8 mouse cellular contexts compared by ENCODE assay signal in the genomic region with DNA sequence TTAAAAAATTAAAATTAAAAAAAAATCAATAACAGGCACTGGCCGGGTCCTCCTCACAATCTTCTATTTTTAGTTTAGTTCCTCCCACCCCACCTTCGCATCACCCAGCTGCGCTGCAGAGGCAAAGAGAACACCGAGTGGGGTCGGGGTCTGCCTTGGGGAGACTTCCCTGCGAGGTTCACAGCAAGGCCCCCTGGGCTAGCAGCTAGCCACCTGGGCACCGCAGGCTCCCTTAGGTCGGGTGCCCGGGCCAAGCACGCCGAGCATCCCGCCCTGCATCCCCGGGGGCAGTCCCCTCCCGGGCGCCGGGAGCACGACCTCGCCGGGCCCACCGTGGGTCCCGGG. TPM values are rescaled to one million over a fixed set of nuclear protein-coding genes. Genes with fewer than 3 reads are reported as not detected.
A peak's percentile ranks its signal among the peaks of the same experiment; 100 is the strongest.
DNase-seq lines count a peak whose midpoint lies in the region; ATAC-seq and TF ChIP-seq lines count a peak whose summit lies in the region.

No protein-coding gene starts in this region.

- peak; percentile 18; the same call in 1 of the 2 replicates for ATAC-seq in kidney, embryonic 16.5 days (ENCODE audit: low FRiP score, low TSS enrichment)
- peak; percentile 44 for ATAC-seq in embryonic facial prominence, embryonic 11.5 days (replicated peaks; ENCODE audit: insufficient number of reproducible peaks, low FRiP score, low TSS enrichment, low read depth)

- no peaks in the 10 kb centered on the region for H3K9me3 ChIP-seq in kidney, embryonic 16.5 days (ENCODE audit: low read length)
- no peaks in the 10 kb centered on the region for H3K9me3 ChIP-seq in ES-Bruce4 (replicated peaks; ENCODE audit: control insufficient read depth, insufficient read depth, low read length, poor library complexity, severe bottlenecking)
- H3K9me3 ChIP-seq in embryonic facial prominence, embryonic 11.5 days (replicated peaks; ENCODE audit: control insufficient read depth, low read length) = no peaks in the 10 kb centered on the region
- H3K9me3 ChIP-seq in limb, embryonic 10.5 days (replicated peaks) = no peaks in the 10 kb centered on the region

- no peak for TF ChIP-seq EP300 in ES-Bruce4 (IDR thresholded peaks at IDR 0.05; ENCODE audit: insufficient read depth, low read depth, low read length)

- WGBS in kidney, embryonic 16.5 days = 1% methylated on average over 21 of the region's 21 CpGs
- 3% methylated on average over 20 of the region's 21 CpGs for WGBS in embryonic facial prominence, embryonic 11.5 days
- under 1% methylated on average over 21 of the region's 21 CpGs for WGBS in limb, embryonic 10.5 days

- peak overlapping the region; percentile 77 for H3K27ac ChIP-seq in kidney, embryonic 16.5 days (ENCODE audit: low read length)
- no peak overlapping the region for H3K27ac ChIP-seq in ES-Bruce4 (ENCODE audit: insufficient read depth, low read length)
- H3K27ac ChIP-seq in embryonic facial prominence, embryonic 11.5 days (replicated peaks; ENCODE audit: low read depth, low read length) = peak overlapping the region; percentile 75
- peak overlapping the region; percentile 92 for H3K27ac ChIP-seq in limb, embryonic 10.5 days

- peak overlapping the region; percentile 83 for H3K4me2 ChIP-seq in kidney, embryonic 16.5 days (replicated peaks; ENCODE audit: low read depth, low read length)
- H3K4me2 ChIP-seq in embryonic facial prominence, embryonic 11.5 days (ENCODE audit: low read depth, low read length) = peak overlapping the region; percentile 95

- no peaks in the 10 kb centered on the region for H3K27me3 ChIP-seq in kidney, embryonic 16.5 days (ENCODE audit: insufficient read depth, low read length)
- H3K27me3 ChIP-seq in ES-Bruce4 (ENCODE audit: control insufficient read depth, insufficient read depth, low read length, poor library complexity, severe bottlenecking) = no peaks in the 10 kb centered on the region
- H3K27me3 ChIP-seq in embryonic facial prominence, embryonic 11.5 days (ENCODE audit: control insufficient read depth, insufficient read depth, low read length) = no peaks in the 10 kb centered on the region
- no peaks in the 10 kb centered on the region for H3K27me3 ChIP-seq in limb, embryonic 10.5 days (ENCODE audit: low read depth, poor library complexity, severe bottlenecking)
- no peaks in the 10 kb centered on the region for H3K27me3 ChIP-seq in splenic B cell, adult 2 months (ENCODE audit: control insufficient read depth, insufficient read depth, low read length, poor library complexity, severe bottlenecking)

- no peak for DNase-seq in kidney, postnatal 10 days
- DNase-seq in embryonic facial prominence, embryonic 11.5 days (ENCODE audit: low spot score) = peak; percentile 33
- DNase-seq in limb, embryonic 10.5 days (ENCODE audit: low spot score) = no peak
- DNase-seq in splenic B cell, adult 2 months (ENCODE audit: low read depth, low spot score) = peak; percentile 15
- no peak for DNase-seq in adrenal gland, postnatal 4 days (ENCODE audit: low spot score in 2 of 2)
- no peak for DNase-seq in adrenal gland, adult 8-10 months

- peaks cover 23% of the 10 kb centered on the region for H3K4me1 ChIP-seq in kidney, embryonic 16.5 days (ENCODE audit: insufficient read depth, low read length)
- H3K4me1 ChIP-seq in ES-Bruce4 (ENCODE audit: control insufficient read depth, insufficient read depth, low read length) = no peaks in the 10 kb centered on the region
- no peaks in the 10 kb centered on the region for H3K4me1 ChIP-seq in embryonic facial prominence, embryonic 11.5 days (ENCODE audit: control insufficient read depth, insufficient read depth, low read length)
- H3K4me1 ChIP-seq in limb, embryonic 10.5 days = peaks cover 13% of the 10 kb centered on the region

- H3K9ac ChIP-seq in kidney, embryonic 16.5 days (replicated peaks; ENCODE audit: low read length) = peak overlapping the region; percentile 85
- H3K9ac ChIP-seq in ES-Bruce4 (ENCODE audit: low read depth, poor library complexity, severe bottlenecking) = peak overlapping the region; percentile 94
- peak overlapping the region; percentile 86 for H3K9ac ChIP-seq in embryonic facial prominence, embryonic 11.5 days (replicated peaks; ENCODE audit: low read length)

- no peaks in the 10 kb centered on the region for H3K36me3 ChIP-seq in kidney, embryonic 16.5 days (ENCODE audit: insufficient read depth, low read length)
- no peaks in the 10 kb centered on the region; the same call in 1 of the 2 replicates for H3K36me3 ChIP-seq in ES-Bruce4 (ENCODE audit: control insufficient read depth, insufficient read depth, low read length, poor library complexity, severe bottlenecking)
- H3K36me3 ChIP-seq in embryonic facial prominence, embryonic 11.5 days (replicated peaks; ENCODE audit: control insufficient read depth, insufficient read depth, low read depth, low read length) = no peaks in the 10 kb centered on the region
- H3K36me3 ChIP-seq in limb, embryonic 10.5 days = peaks cover 6% of the 10 kb centered on the region; the same call in 1 of the 2 replicates
- no peaks in the 10 kb centered on the region for H3K36me3 ChIP-seq in splenic B cell, adult 2 months (ENCODE audit: control insufficient read depth, insufficient read depth, low read length, poor library complexity, severe bottlenecking)

- no peak for TF ChIP-seq POLR2A in ES-Bruce4 (IDR thresholded peaks at IDR 0.05; ENCODE audit: insufficient read depth, low read length)

- TF ChIP-seq CTCF in ES-Bruce4 (IDR thresholded peaks at IDR 0.05; ENCODE audit: low read depth, low read length) = no peak

- peak overlapping the region; percentile 78 for H3K4me3 ChIP-seq in kidney, embryonic 16.5 days (ENCODE audit: low read length)
- peak overlapping the region; percentile 99 for H3K4me3 ChIP-seq in ES-Bruce4 (ENCODE audit: low read depth, low read length)
- peak overlapping the region; percentile 82 for H3K4me3 ChIP-seq in embryonic facial prominence, embryonic 11.5 days (ENCODE audit: low read depth, low read length)
- peak overlapping the region; percentile 87 for H3K4me3 ChIP-seq in limb, embryonic 10.5 days

RNA-seq across cellular contexts. Expression of a gene that starts 15.1 kb away (rescaled TPM):
- polyA plus RNA-seq in kidney, embryonic 16.5 days (2015; fragmentation: Nextera tagmentation; extraction: Ambion mirVana) = 6.9 and 7.9 TPM in 2 replicates
- 10.1 TPM in 2 replicates for polyA plus RNA-seq in ES-Bruce4 (2011; ENCODE audit: insufficient read depth, insufficient read length, low read depth, missing spikeins)
- 17.1 and 19.1 TPM in 2 replicates for polyA plus RNA-seq in embryonic facial prominence, embryonic 11.5 days (2014; fragmentation: Nextera tagmentation; extraction: Ambion mirVana)
- 4.6 and 7.4 TPM in 2 replicates for polyA plus RNA-seq in limb, embryonic 10.5 days (2016; fragmentation: Nextera tagmentation; extraction: Ambion mirVana)
- 10 to 100 TPM; 11.9 to 12.4 TPM for total RNA-seq in adrenal gland, postnatal 4 days (2021)
- 10 to 100 TPM in 2 of 4 experiments, 1 to 10 TPM in 2; 6.9 to 13.2 (median 9.2) TPM for total RNA-seq in adrenal gland, adult 8-10 months (2022)

Comparison
In these comparisons a context has a peak if more than half of its experiments do, and no peak if none do; other contexts are left out.
1. DNase-seq: peak in embryonic facial prominence, embryonic 11.5 days (single experiment) and splenic B cell, adult 2 months (single experiment); none in kidney, postnatal 10 days (single experiment), limb, embryonic 10.5 days (single experiment), adrenal gland, postnatal 4 days (0 of 2) and adrenal gland, adult 8-10 months (single experiment).
2. Peak in every context shown above with its lines, with median percentiles within 50 percentile points of each other: H3K4me3 ChIP-seq and H3K9ac ChIP-seq.